Mouse (Mus musculus): ENCODE data around the gene Herpud1. TPM values are rescaled to one million over a fixed set of nuclear protein-coding genes. Genes with fewer than 3 reads are reported as not detected.

Herpud1 gene
- polyA plus RNA-seq, 1 experiment from 2014 or later, result 93.1 TPM

DNA sequence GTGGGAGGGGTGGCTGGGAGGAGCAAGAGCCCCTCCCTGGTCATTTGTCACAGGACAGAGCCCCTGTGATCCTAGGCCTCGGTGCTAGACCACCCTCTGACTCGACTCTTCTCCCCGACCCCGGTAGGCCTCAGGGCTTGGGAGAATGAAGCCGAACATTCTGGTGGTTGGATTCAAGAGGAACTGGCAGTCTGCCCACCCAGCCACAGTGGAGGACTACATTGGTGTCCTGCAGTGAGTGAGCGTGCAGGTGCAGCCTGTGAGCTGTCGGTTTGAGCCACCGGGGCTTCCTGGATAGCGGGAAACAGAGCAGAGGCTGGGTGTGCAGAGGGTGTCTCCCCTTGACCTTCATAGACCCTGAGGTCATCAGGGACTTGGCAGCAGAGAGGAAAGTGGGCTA is 37.8 kb upstream of the Herpud1 start:
- Histone ChIP-seq H3K36me3 (ENCODE audit: control insufficient read depth, insufficient read depth, low read length) (no peaks in the 10 kb centered on the region), H3K9me3 (ENCODE audit: control insufficient read depth, low read depth, low read length) (no peaks in the 10 kb centered on the region), H3K27ac (ENCODE audit: low read length) (no peak overlapping the region), H3K4me2 (replicated peaks; ENCODE audit: low read depth, low read length) (no peak overlapping the region), H3K27me3 (ENCODE audit: control insufficient read depth, insufficient read depth, low read length) (no peaks in the 10 kb centered on the region), H3K9ac (replicated peaks; ENCODE audit: low read depth, low read length) (no peak overlapping the region), H3K4me1 (ENCODE audit: control insufficient read depth, insufficient read depth, low read length) (no peaks in the 10 kb centered on the region), H3K4me3 (ENCODE audit: low read depth, low read length) (no peak overlapping the region)
- ATAC-seq (ENCODE audit: insufficient number of reproducible peaks, insufficient read depth, low FRiP score, low read depth), result no peak
- WGBS, result 46% methylated on average over 9 of the region's 9 CpGs

GRCm38 (mm10) chr8:94354069-94354531 is 32.1 kb upstream of the Herpud1 start:
- Histone ChIP-seq H3K9ac (replicated peaks; ENCODE audit: low read depth, low read length) (no peak overlapping the region), H3K9me3 (ENCODE audit: control insufficient read depth, low read depth, low read length) (no peaks in the 10 kb centered on the region), H3K4me1 (ENCODE audit: control insufficient read depth, insufficient read depth, low read length) (no peaks in the 10 kb centered on the region), H3K27ac (ENCODE audit: low read length) (peak overlapping the region; percentile 67), H3K36me3 (ENCODE audit: control insufficient read depth, insufficient read depth, low read length) (no peaks in the 10 kb centered on the region), H3K27me3 (ENCODE audit: control insufficient read depth, insufficient read depth, low read length) (no peaks in the 10 kb centered on the region), H3K4me2 (replicated peaks; ENCODE audit: low read depth, low read length) (no peak overlapping the region), H3K4me3 (ENCODE audit: low read depth, low read length) (no peak overlapping the region)
- 66% methylated on average over 7 of the region's 7 CpGs for WGBS
- peak; percentile 81 for ATAC-seq (ENCODE audit: insufficient number of reproducible peaks, insufficient read depth, low FRiP score, low read depth)

DNA sequence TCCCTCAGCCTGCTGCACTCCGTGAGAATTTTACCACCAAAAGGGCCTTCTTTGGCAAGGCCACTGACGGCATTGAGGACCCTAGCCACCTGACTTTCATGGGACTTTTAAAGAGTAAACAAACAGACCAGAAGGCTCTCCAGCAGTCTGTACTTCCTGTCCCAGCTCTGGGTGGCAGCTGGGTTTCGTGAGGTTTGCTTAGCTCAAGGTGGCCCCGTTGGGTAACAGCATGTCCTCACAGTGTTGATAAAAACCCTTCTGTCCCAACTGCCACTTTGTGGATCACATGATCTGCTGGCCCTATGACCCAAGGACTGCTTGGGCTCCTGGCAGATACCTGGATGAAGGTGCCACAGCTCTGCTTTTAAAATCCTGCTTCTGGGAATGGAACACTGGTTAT is 31.7 kb upstream of the Herpud1 start:
- H3K27me3 ChIP-seq (ENCODE audit: control insufficient read depth, insufficient read depth, low read length), result no peaks in the 10 kb centered on the region
- peak overlapping the region; percentile 67 for H3K27ac ChIP-seq (ENCODE audit: low read length)
- no peak overlapping the region for H3K4me2 ChIP-seq (replicated peaks; ENCODE audit: low read depth, low read length)
- 51% methylated on average over 4 of the region's 4 CpGs for WGBS
- H3K9ac ChIP-seq (replicated peaks; ENCODE audit: low read depth, low read length), result no peak overlapping the region
- peak; percentile 35; the same call in 1 of the 2 replicates for ATAC-seq (ENCODE audit: insufficient number of reproducible peaks, insufficient read depth, low FRiP score, low read depth)
- no peaks in the 10 kb centered on the region for H3K36me3 ChIP-seq (ENCODE audit: control insufficient read depth, insufficient read depth, low read length)
- no peaks in the 10 kb centered on the region for H3K4me1 ChIP-seq (ENCODE audit: control insufficient read depth, insufficient read depth, low read length)
- no peak overlapping the region for H3K4me3 ChIP-seq (ENCODE audit: low read depth, low read length)
- no peaks in the 10 kb centered on the region for H3K9me3 ChIP-seq (ENCODE audit: control insufficient read depth, low read depth, low read length)

- ATAC-seq (ENCODE audit: insufficient number of reproducible peaks, insufficient read depth, low FRiP score, low read depth), result no peak
- Histone ChIP-seq H3K9ac (replicated peaks; ENCODE audit: low read depth, low read length) (no peak overlapping the region), H3K27me3 (ENCODE audit: control insufficient read depth, insufficient read depth, low read length) (no peaks in the 10 kb centered on the region), H3K4me3 (ENCODE audit: low read depth, low read length) (no peak overlapping the region), H3K4me2 (replicated peaks; ENCODE audit: low read depth, low read length) (no peak overlapping the region), H3K4me1 (ENCODE audit: control insufficient read depth, insufficient read depth, low read length) (no peaks in the 10 kb centered on the region), H3K36me3 (ENCODE audit: control insufficient read depth, insufficient read depth, low read length) (no peaks in the 10 kb centered on the region), H3K9me3 (ENCODE audit: control insufficient read depth, low read depth, low read length) (no peaks in the 10 kb centered on the region), H3K27ac (ENCODE audit: low read length) (no peak overlapping the region)
- 76% methylated on average over 6 of the region's 6 CpGs for WGBS
These were observed 29.0 kb upstream of the Herpud1 start for GRCm38 (mm10) chr8:94357220-94357619.

- 55% methylated on average over 5 of the region's 5 CpGs for WGBS
- H3K27ac ChIP-seq (ENCODE audit: low read length), result no peak overlapping the region
These were observed 27.7 kb upstream of the Herpud1 start for GRCm38 (mm10) chr8:94358541-94358940.

GRCm38 (mm10) chr8:94361774-94362431 is 24.3 kb upstream of the Herpud1 start:
- Histone ChIP-seq H3K4me2 (replicated peaks; ENCODE audit: low read depth, low read length) (no peak overlapping the region), H3K9me3 (ENCODE audit: control insufficient read depth, low read depth, low read length) (no peaks in the 10 kb centered on the region), H3K36me3 (ENCODE audit: control insufficient read depth, insufficient read depth, low read length) (no peaks in the 10 kb centered on the region), H3K4me1 (ENCODE audit: control insufficient read depth, insufficient read depth, low read length) (no peaks in the 10 kb centered on the region), H3K27me3 (ENCODE audit: control insufficient read depth, insufficient read depth, low read length) (no peaks in the 10 kb centered on the region), H3K27ac (ENCODE audit: low read length) (no peak overlapping the region), H3K9ac (replicated peaks; ENCODE audit: low read depth, low read length) (no peak overlapping the region), H3K4me3 (ENCODE audit: low read depth, low read length) (no peak overlapping the region)
- 86% methylated on average over 6 of the region's 6 CpGs for WGBS
- ATAC-seq (ENCODE audit: insufficient number of reproducible peaks, insufficient read depth, low FRiP score, low read depth), result no peak

More at GRCm38 (mm10) chr8:94358541-94358940, 27.7 kb upstream of the Herpud1 start:
- H3K4me2 ChIP-seq (replicated peaks; ENCODE audit: low read depth, low read length), result no peak overlapping the region
- no peaks in the 10 kb centered on the region for H3K27me3 ChIP-seq (ENCODE audit: control insufficient read depth, insufficient read depth, low read length)
- no peak overlapping the region for H3K9ac ChIP-seq (replicated peaks; ENCODE audit: low read depth, low read length)
- ATAC-seq (ENCODE audit: insufficient number of reproducible peaks, insufficient read depth, low FRiP score, low read depth), result no peak
- no peaks in the 10 kb centered on the region for H3K9me3 ChIP-seq (ENCODE audit: control insufficient read depth, low read depth, low read length)
- H3K4me3 ChIP-seq (ENCODE audit: low read depth, low read length), result no peak overlapping the region
- H3K36me3 ChIP-seq (ENCODE audit: control insufficient read depth, insufficient read depth, low read length), result no peaks in the 10 kb centered on the region
- H3K4me1 ChIP-seq (ENCODE audit: control insufficient read depth, insufficient read depth, low read length), result no peaks in the 10 kb centered on the region

- H3K27me3 ChIP-seq (ENCODE audit: control insufficient read depth, insufficient read depth, low read length), result no peaks in the 10 kb centered on the region
- H3K36me3 ChIP-seq (ENCODE audit: control insufficient read depth, insufficient read depth, low read length), result no peaks in the 10 kb centered on the region
- no peak overlapping the region for H3K9ac ChIP-seq (replicated peaks; ENCODE audit: low read depth, low read length)
- no peak overlapping the region for H3K4me3 ChIP-seq (ENCODE audit: low read depth, low read length)
- no peaks in the 10 kb centered on the region for H3K4me1 ChIP-seq (ENCODE audit: control insufficient read depth, insufficient read depth, low read length)
- no peaks in the 10 kb centered on the region for H3K9me3 ChIP-seq (ENCODE audit: control insufficient read depth, low read depth, low read length)
- H3K4me2 ChIP-seq (replicated peaks; ENCODE audit: low read depth, low read length), result no peak overlapping the region
- peak; percentile 66 for ATAC-seq (ENCODE audit: insufficient number of reproducible peaks, insufficient read depth, low FRiP score, low read depth)
- peak overlapping the region; percentile 49; the same call in 1 of the 2 replicates for H3K27ac ChIP-seq (ENCODE audit: low read length)
- WGBS, result 63% methylated on average over 7 of the region's 7 CpGs
These were observed 23.5 kb upstream of the Herpud1 start for GRCm38 (mm10) chr8:94362607-94363239.

DNA sequence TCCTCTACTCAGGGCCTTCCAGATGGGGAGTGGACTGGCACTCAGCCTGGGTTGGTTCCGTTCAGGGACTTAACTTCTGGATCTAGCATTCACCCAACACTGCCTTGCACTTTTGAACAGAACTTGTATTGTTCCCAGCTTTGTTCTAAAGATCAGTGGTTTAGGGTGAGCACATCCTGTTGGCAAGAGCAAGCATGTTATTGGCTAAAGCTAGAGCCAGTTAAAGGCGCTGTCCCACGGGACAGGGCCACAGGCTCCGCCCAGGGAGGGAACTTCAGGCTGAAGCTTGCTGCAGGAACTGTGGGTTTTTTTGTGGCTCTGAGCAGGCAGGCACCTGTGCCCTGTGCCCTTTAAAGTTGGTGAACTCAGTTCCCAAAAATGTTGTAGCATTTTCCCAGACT is 22.9 kb upstream of the Herpud1 start:
- Histone ChIP-seq H3K4me3 (ENCODE audit: low read depth, low read length) (no peak overlapping the region), H3K9me3 (ENCODE audit: control insufficient read depth, low read depth, low read length) (no peaks in the 10 kb centered on the region), H3K4me1 (ENCODE audit: control insufficient read depth, insufficient read depth, low read length) (no peaks in the 10 kb centered on the region), H3K27ac (ENCODE audit: low read length) (peak overlapping the region; percentile 49; the same call in 1 of the 2 replicates), H3K27me3 (ENCODE audit: control insufficient read depth, insufficient read depth, low read length) (no peaks in the 10 kb centered on the region), H3K36me3 (ENCODE audit: control insufficient read depth, insufficient read depth, low read length) (no peaks in the 10 kb centered on the region), H3K4me2 (replicated peaks; ENCODE audit: low read depth, low read length) (no peak overlapping the region), H3K9ac (replicated peaks; ENCODE audit: low read depth, low read length) (no peak overlapping the region)
- ATAC-seq (ENCODE audit: insufficient number of reproducible peaks, insufficient read depth, low FRiP score, low read depth), result peak; percentile 71
- 52% methylated on average over 4 of the region's 4 CpGs for WGBS
